Mouse (Mus musculus) midbrain, embryonic 16.5 days (tissue): ENCODE measurements around the gene P4hb. TPM values are rescaled to one million over a fixed set of nuclear protein-coding genes. Genes with fewer than 3 reads are reported as not detected.
A peak's percentile ranks its signal among the peaks of the same experiment; 100 is the strongest.

Experiments
- ATAC-seq: fragments of 200-750 bp; cut with Nextera tagmentation; 2 replicates; pipeline ENCODE4 v1.8.0; 2017; ENCODE audit warnings: moderate TSS enrichment
- H3K27ac ChIP-seq: fragments of 300-500 bp; sonication (generic); 2 replicates; pipeline ENCODE4 v1.5.1; 2014; ENCODE audit warnings: mild to moderate bottlenecking, low read length, mixed read lengths
- H3K27me3 ChIP-seq: fragments of 300-500 bp; sonication (generic); 2 replicates; pipeline ENCODE4 v1.6.1; 2014; ENCODE audit warnings: low read depth, low read length, mixed read lengths; ENCODE audit not compliant: control insufficient read depth, insufficient read depth
- H3K36me3 ChIP-seq: fragments of 300-500 bp; sonication (generic); 2 replicates; pipeline ENCODE4 v1.6.1; 2014; ENCODE audit warnings: mild to moderate bottlenecking, low read length, moderate library complexity, mixed read lengths; ENCODE audit not compliant: control insufficient read depth, insufficient read depth
- H3K4me1 ChIP-seq: fragments of 300-500 bp; sonication (generic); 2 replicates; pipeline ENCODE4 v1.6.1; 2014; ENCODE audit warnings: mild to moderate bottlenecking, low read length, mixed read lengths; ENCODE audit not compliant: control insufficient read depth, insufficient read depth
- H3K4me2 ChIP-seq: fragments of 300-500 bp; sonication (generic); 2 replicates; pipeline ENCODE4 v1.6.1; 2014; ENCODE audit warnings: mild to moderate bottlenecking, low read length, mixed read lengths
- H3K4me3 ChIP-seq: fragments of 300-500 bp; sonication (generic); 2 replicates; pipeline ENCODE4 v1.5.1; 2014; ENCODE audit warnings: low read depth, mild to moderate bottlenecking, low read length, moderate library complexity, mixed read lengths
- H3K9ac ChIP-seq: fragments of 300-500 bp; sonication (generic); 2 replicates; pipeline ENCODE4 v1.6.1; 2014; ENCODE audit warnings: low read depth, low read length, mixed read lengths
- H3K9me3 ChIP-seq: fragments of 300-500 bp; sonication (generic); replicated peaks from 2 replicates; pipeline ENCODE4 v1.6.1; 2014; ENCODE audit warnings: mild to moderate bottlenecking, low read length, mixed read lengths; ENCODE audit not compliant: control insufficient read depth, poor library complexity, severe bottlenecking
- WGBS: fragments of 180-500 bp; shearing (Covaris S2); extraction: QIAGEN DNeasy Blood & Tissue Kit; methylation state at CpG from one replicate; pipeline ENCODE4 v1.1.7; 2014; 5-methylcytosine and 5-hydroxymethylcytosine counted together
- polyA plus RNA-seq: library from polyadenylated mRNA; unstranded; fragments of >200 nt; fragmentation: Nextera tagmentation; extraction: Ambion mirVana; gene quantifications from 2 replicates; pipeline ENCODE4 v1.2.1, GENCODE M21; 2015

P4hb gene
- polyA plus RNA-seq, 1 experiment from 2014 or later: 233 TPM

DNA sequence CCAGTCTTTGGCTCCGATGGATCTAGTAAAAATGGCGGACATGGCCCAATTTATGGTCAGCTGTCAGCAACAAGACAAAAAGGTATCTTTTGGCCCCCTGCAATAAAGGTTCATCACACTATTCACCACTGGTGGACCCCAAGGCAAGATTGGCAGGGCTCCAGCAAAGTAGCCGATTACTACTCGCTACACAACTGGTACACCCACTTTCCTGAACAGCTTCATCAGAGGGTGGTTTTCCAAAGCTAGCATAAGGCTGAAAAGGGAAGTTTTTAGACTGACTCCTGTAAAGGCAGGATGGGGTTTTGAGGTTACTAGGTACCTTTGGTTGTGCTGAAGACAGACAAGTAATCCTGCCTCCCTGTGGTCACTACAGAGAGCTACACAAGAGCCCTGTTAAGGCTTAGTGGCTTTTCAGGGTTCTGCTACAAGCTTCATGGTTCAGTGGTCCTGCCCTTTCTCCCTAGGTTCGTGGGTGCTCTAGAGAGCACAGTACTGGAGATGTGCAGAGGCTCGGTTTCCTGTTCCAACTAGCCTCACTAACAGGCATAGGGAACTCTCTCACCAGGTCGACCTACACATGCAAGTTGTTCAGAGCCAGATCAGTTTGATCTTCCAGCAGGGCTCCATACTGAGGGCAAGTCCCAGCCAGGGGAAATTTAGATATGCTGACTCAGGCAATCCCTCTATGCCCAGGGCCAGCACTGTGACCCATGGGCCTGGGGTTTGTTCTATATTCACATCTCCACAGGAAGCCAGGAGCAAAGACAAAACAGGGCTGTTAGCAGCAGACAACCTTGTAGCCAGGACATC lies 4.4 kb upstream of the P4hb start:
- Histone ChIP-seq H3K9ac (no peak overlapping the region), H3K4me2 (no peak overlapping the region), H3K27ac (no peak overlapping the region), H3K4me3 (no peak overlapping the region), H3K36me3 (peaks cover 19% of the 10 kb centered on the region), H3K9me3 (no peaks in the 10 kb centered on the region), H3K4me1 (peaks cover 31% of the 10 kb centered on the region), H3K27me3 (no peaks in the 10 kb centered on the region)
- ATAC-seq: no peak
- 78% methylated on average over 7 of the region's 7 CpGs for WGBS

DNA sequence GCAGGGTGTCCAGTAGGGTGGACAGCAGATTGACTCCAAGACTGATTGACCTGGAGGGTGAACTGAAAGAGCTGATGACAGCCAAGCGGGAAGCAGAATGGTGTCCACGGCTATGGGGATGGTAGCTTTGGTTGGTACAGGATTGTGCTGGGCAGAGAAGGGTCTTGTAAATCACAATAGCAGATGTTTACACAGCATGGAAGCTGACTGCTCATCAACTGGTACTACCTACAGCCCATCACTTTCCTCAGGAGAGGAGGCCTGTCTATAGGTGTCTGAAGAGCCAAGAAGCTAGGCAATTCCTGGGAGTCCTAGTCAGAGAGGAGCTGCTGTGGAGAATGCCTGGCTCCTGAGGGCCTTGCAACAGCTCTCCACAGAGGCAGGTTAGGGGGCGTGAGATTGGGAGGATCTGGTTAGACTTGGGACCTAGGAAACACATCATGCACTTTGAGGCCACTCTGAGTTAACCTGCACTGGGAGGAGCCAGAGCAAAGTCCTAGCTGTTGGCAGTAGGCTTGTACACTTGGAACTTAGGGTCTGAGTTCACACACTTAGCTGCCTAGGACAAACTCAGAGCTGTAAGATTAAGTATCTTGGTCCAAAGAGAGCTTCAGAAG lies 3.4 kb upstream of the P4hb start:
- no peak for ATAC-seq
- no peak overlapping the region for H3K27ac ChIP-seq
- H3K36me3 ChIP-seq: peaks cover 19% of the 10 kb centered on the region
- no peak overlapping the region for H3K4me2 ChIP-seq
- H3K9me3 ChIP-seq: no peaks in the 10 kb centered on the region
- no peaks in the 10 kb centered on the region for H3K27me3 ChIP-seq
- H3K4me3 ChIP-seq: no peak overlapping the region
- 90% methylated on average over 3 of the region's 3 CpGs for WGBS
- H3K9ac ChIP-seq: no peak overlapping the region
- peaks cover 31% of the 10 kb centered on the region for H3K4me1 ChIP-seq

DNA sequence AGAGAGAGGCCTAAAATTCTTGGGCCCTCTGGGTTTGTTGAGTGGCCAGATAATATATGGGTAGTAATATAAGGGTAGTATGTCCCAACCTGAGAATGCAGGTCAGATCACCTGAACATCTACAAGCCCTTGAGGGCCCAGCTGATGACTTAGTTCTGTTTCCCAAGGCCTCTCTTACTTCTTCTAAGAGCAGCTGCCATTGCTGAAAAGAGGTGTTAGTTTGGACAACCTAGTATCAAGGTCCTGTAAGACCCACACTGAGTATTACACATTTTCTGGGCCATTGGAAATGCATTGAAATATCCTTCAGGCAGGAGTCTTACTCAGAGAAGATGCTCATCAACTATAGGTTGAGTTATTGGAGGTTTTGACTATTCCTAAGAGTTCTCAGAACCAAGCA lies 2.9 kb upstream of the P4hb start:
- H3K9me3 ChIP-seq: no peaks in the 10 kb centered on the region
- H3K4me1 ChIP-seq: peaks cover 34% of the 10 kb centered on the region
- H3K36me3 ChIP-seq: peaks cover 19% of the 10 kb centered on the region
- H3K27me3 ChIP-seq: no peaks in the 10 kb centered on the region
- H3K4me2 ChIP-seq: no peak overlapping the region
- H3K9ac ChIP-seq: no peak overlapping the region
- H3K4me3 ChIP-seq: no peak overlapping the region
- ATAC-seq: no peak
- H3K27ac ChIP-seq: no peak overlapping the region

DNA sequence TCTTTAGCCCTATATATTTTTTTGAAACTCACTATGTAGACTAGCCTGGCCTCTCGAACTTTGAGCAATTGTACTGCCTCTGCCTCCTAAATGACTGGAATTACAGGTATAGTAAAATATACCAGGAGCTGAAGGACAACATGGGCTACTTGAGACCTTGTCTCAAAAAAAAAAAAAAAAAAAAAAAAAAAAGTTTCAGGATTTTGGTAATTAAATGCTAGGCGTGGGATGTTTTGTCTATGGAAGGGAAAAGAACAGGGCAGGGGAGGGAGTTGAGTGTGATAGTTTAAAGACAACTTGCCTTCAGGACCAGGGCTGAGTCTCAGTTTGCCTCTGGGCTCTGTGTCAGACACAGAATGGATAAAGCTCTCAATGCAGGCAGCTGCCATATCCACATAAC lies 2.0 kb upstream of the P4hb start:
- Histone ChIP-seq H3K27ac (no peak overlapping the region), H3K9ac (no peak overlapping the region), H3K4me3 (no peak overlapping the region), H3K4me1 (peaks cover 30% of the 10 kb centered on the region), H3K27me3 (no peaks in the 10 kb centered on the region), H3K9me3 (no peaks in the 10 kb centered on the region), H3K36me3 (peaks cover 24% of the 10 kb centered on the region), H3K4me2 (no peak overlapping the region)
- ATAC-seq: no peak
- 89% methylated on average over 2 of the region's 2 CpGs for WGBS

DNA sequence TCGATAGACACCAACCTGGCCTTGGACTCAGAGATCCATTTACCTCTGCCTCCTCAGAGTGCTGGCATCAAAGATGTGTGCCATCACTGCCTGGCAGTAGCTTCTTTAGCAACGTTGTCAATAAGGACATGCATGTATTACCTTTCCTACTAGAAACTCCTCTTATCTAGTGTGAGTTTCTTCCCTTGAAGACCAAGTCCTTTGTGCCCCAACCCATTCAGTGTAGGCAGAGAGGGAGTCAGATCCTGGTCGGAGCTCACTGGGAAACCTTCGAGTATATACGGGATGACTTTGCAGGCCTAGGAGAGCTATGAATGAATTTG lies 1.2 kb upstream of the P4hb start:
- Histone ChIP-seq H3K4me2 (peak overlapping the region; percentile 97), H3K27ac (no peak overlapping the region), H3K9ac (peak overlapping the region; percentile 85), H3K9me3 (no peaks in the 10 kb centered on the region), H3K4me3 (peak overlapping the region; percentile 91), H3K36me3 (peaks cover 25% of the 10 kb centered on the region), H3K27me3 (no peaks in the 10 kb centered on the region), H3K4me1 (peaks cover 22% of the 10 kb centered on the region)
- WGBS: 43% methylated on average over 5 of the region's 5 CpGs
- no peak for ATAC-seq

DNA sequence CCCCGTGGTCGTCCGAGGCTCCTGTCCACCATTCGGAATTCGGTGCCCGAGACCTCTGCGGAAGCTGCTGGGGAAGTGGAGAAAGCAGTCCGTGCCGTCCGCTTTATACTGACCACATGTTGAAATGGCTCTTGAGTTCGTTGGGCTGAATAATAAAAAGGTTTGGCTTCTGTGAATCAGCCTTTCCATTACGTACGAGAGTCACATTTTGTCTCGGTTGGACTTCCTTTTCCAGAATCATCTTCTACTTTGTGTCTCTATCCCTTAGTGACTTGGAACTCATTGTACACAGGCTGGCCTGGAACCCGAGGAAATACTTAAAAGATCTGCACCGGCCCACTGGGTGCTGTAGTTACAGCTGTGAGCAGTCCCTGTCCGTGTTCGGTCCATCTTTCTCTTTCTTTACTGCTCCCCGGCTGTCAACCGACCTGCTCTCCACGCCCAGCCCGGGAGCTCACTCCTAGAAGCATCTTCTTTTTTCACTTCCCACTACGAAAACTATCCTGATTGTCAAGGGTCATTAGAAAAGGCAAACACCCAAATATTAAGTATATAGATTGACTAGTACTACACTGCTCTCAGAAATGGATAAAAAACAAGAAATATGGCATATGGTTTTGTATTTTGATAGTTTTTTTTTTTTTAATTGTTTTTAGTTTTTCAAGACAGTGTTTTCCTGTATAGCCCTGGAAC lies 678 bp upstream of the P4hb start:
- ATAC-seq: no peak; the same call in 1 of the 2 replicates
- H3K9me3 ChIP-seq: no peaks in the 10 kb centered on the region
- peak overlapping the region; percentile 92 for H3K27ac ChIP-seq
- under 1% methylated on average over 23 of the region's 23 CpGs for WGBS
- peak overlapping the region; percentile 97 for H3K4me2 ChIP-seq
- H3K9ac ChIP-seq: peak overlapping the region; percentile 85
- H3K27me3 ChIP-seq: no peaks in the 10 kb centered on the region
- peaks cover 21% of the 10 kb centered on the region for H3K36me3 ChIP-seq
- H3K4me1 ChIP-seq: peaks cover 19% of the 10 kb centered on the region
- peak overlapping the region; percentile 91 for H3K4me3 ChIP-seq

DNA sequence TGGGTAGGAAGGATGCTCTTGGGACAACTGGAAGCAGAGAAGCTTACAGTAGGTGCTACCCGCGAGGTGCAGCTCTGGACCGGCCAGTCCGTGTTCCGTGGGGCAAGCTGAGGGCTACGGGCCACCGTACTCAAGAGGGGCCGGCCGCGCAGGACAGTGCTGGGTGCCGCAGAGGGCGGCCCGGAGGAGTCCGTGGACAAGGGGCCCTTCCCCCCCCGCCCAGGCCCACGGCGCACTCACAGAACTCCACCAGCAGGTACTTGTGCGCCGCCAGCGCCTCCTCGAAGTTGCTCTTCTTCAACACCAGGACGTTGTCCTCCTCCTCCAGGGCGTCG lies 669 bp downstream of the P4hb start:
- peak overlapping the region; percentile 87 for H3K4me2 ChIP-seq
- WGBS: under 1% methylated on average over 18 of the region's 24 CpGs
- H3K9ac ChIP-seq: peak overlapping the region; percentile 77
- peaks cover 19% of the 10 kb centered on the region for H3K4me1 ChIP-seq
- no peak; the same call in 1 of the 2 replicates for ATAC-seq
- peak overlapping the region; percentile 91 for H3K4me3 ChIP-seq
- peak overlapping the region; percentile 86 for H3K27ac ChIP-seq
- no peaks in the 10 kb centered on the region for H3K9me3 ChIP-seq
- H3K27me3 ChIP-seq: no peaks in the 10 kb centered on the region
- H3K36me3 ChIP-seq: peaks cover 22% of the 10 kb centered on the region

DNA sequence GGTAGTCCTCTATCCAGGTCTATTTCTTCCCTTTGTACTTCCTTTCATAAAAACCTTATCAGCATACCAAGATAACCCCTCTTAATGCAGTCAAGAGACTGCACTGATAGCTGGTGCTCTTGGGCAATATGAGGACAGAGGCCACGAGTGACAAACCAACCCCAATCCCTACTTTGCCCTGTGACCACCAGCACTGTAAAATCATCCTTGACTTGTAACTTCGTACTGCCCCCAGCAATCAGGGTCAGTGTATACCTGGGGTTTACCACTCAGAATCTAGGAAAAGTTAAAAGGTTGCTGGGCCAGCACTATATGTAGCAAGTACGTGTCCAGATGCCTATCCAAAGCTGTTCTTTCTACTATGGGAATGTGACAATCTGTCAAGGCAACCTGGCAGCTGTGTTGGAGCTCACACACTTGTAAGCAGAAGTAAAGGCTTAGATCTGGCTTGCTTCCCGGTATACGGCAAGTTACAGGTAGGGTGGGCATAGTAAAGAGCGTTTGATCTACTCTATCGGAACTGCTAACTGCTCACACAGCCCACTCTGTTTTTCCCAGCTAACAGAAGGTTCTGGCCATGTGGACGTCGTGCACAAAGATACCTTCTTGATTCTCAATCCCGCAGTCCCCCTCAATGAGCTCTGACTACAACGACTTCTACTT lies 1.2 kb downstream of the P4hb start:
- WGBS: 18% methylated on average over 11 of the region's 11 CpGs
- Histone ChIP-seq H3K4me1 (peaks cover 19% of the 10 kb centered on the region), H3K9me3 (no peaks in the 10 kb centered on the region), H3K4me3 (peak overlapping the region; percentile 91), H3K27me3 (no peaks in the 10 kb centered on the region), H3K36me3 (peaks cover 24% of the 10 kb centered on the region), H3K4me2 (peak overlapping the region; percentile 87), H3K27ac (peak overlapping the region; percentile 86), H3K9ac (peak overlapping the region; percentile 77)
- ATAC-seq: no peak
